Mouse (Mus musculus) embryonic facial prominence, embryonic 14.5 days (tissue): ENCODE measurements around the gene Rragd. TPM values are rescaled to one million over a fixed set of nuclear protein-coding genes. Genes with fewer than 3 reads are reported as not detected.

Experiments
- ATAC-seq: fragments of 200-750 bp; cut with Nextera tagmentation; 2 replicates; pipeline ENCODE4 v1.8.0; 2017; ENCODE audit warnings: low read depth, moderate number of reproducible peaks, moderate TSS enrichment
- DNase-seq: peaks from one replicate; pipeline ENCODE4 v3.0.0-alpha.2; 2015; ENCODE audit warnings: low spot score
- H3K27ac ChIP-seq: fragments of 300-500 bp; sonication (generic); replicated peaks from 2 replicates; pipeline ENCODE4 v1.5.1; 2014; ENCODE audit warnings: low read depth, mild to moderate bottlenecking, low read length, moderate library complexity
- H3K27me3 ChIP-seq: fragments of 300-500 bp; sonication (generic); replicated peaks from 2 replicates; pipeline ENCODE4 v1.6.1; 2014; ENCODE audit warnings: low read length; ENCODE audit not compliant: control insufficient read depth, insufficient read depth
- H3K36me3 ChIP-seq: fragments of 300-500 bp; sonication (generic); 2 replicates; pipeline ENCODE4 v1.6.1; 2014; ENCODE audit warnings: low read length, mixed read lengths; ENCODE audit not compliant: control insufficient read depth, insufficient read depth
- H3K4me1 ChIP-seq: fragments of 300-500 bp; sonication (generic); 2 replicates; pipeline ENCODE4 v1.6.1; 2014; ENCODE audit warnings: antibody characterized with exemption, low read length; ENCODE audit not compliant: control insufficient read depth, insufficient read depth
- H3K4me2 ChIP-seq: fragments of 300-500 bp; sonication (generic); 2 replicates; pipeline ENCODE4 v1.6.1; 2014; ENCODE audit warnings: low read depth, mild to moderate bottlenecking, low read length, moderate library complexity, mixed read lengths
- H3K4me3 ChIP-seq: fragments of 300-500 bp; sonication (generic); 2 replicates; pipeline ENCODE4 v1.5.1; 2014; ENCODE audit warnings: low read depth, mild to moderate bottlenecking, low read length
- H3K9ac ChIP-seq: fragments of 300-500 bp; sonication (generic); 2 replicates; pipeline ENCODE4 v1.6.1; 2014; ENCODE audit warnings: low read depth, mild to moderate bottlenecking, low read length, moderate library complexity, mixed read lengths
- H3K9me3 ChIP-seq: fragments of 300-500 bp; sonication (generic); 2 replicates; pipeline ENCODE4 v1.6.1; 2016; ENCODE audit warnings: low read length; ENCODE audit not compliant: control insufficient read depth
- WGBS: fragments of 180-500 bp; shearing (Covaris S2); extraction: QIAGEN DNeasy Blood & Tissue Kit; methylation state at CpG from one replicate; pipeline ENCODE4 v1.1.7; 2014; 5-methylcytosine and 5-hydroxymethylcytosine counted together
- polyA plus RNA-seq: library from polyadenylated mRNA; unstranded; fragments of >200 nt; fragmentation: Nextera tagmentation; extraction: Ambion mirVana; gene quantifications from 2 replicates; pipeline ENCODE4 v1.2.1, GENCODE M21; 2014

Gene Rragd
- polyA plus RNA-seq, 1 experiment from 2014 or later: 21.8 TPM

DNA sequence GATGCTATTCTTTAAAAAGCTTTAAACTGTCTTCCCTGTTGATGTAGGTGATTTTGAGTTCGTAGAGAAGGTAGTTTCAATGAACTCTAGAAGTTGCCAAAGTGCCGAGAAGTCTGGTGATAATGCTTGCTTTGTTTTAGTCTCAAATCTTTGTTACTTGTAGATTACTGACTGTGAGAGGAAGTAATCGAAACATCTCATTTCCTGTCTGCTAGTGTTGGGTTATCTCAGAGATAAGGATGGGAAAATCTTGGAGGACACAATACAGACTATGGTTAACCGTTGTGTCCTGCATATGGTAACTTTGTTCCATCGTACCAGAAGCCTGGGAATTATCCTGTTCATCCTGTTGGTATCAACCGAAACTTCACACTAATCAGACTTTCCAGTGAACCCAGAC lies 50.7 kb downstream of the Rragd start:
- Histone ChIP-seq H3K4me3 (no peak overlapping the region), H3K36me3 (peaks cover 24% of the 10 kb centered on the region), H3K27ac (no peak overlapping the region), H3K4me1 (peaks cover 8% of the 10 kb centered on the region), H3K27me3 (no peaks in the 10 kb centered on the region), H3K4me2 (peak overlapping the region; percentile 54; the same call in 1 of the 2 replicates), H3K9me3 (peaks cover 6% of the 10 kb centered on the region; the same call in 1 of the 2 replicates), H3K9ac (no peak overlapping the region)
- WGBS: 75% methylated on average over 6 of the region's 6 CpGs
- no peak for DNase-seq
- ATAC-seq: no peak

DNA sequence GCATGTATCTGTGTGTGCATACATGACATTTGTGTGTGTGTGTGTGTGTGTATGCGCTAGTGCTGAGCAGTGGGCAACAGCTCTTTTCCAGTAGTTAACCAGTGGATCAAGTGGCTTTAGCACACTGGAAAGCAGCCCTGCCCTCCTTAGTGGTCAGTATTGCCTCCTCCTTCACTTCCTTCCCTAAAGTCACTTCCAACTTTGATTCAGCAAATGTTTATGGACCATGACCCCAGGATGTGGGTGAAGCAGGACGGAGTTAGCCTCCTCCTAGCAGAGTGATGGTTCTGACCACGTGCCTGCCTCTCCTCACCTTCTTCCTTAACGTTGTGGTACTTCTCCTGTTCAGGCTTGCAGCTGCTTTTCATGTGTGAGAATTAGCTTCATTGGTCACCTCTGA lies 57.0 kb downstream of the Rragd start:
- H3K4me1 ChIP-seq: no peaks in the 10 kb centered on the region
- H3K27ac ChIP-seq: no peak overlapping the region
- no peak overlapping the region for H3K4me2 ChIP-seq
- H3K9me3 ChIP-seq: peaks cover 6% of the 10 kb centered on the region; the same call in 1 of the 2 replicates
- ATAC-seq: no peak
- H3K36me3 ChIP-seq: peaks cover 76% of the 10 kb centered on the region
- no peak overlapping the region for H3K4me3 ChIP-seq
- H3K9ac ChIP-seq: no peak overlapping the region
- DNase-seq: no peak
- H3K27me3 ChIP-seq: no peaks in the 10 kb centered on the region
- WGBS: 89% methylated on average over 4 of the region's 4 CpGs

DNA sequence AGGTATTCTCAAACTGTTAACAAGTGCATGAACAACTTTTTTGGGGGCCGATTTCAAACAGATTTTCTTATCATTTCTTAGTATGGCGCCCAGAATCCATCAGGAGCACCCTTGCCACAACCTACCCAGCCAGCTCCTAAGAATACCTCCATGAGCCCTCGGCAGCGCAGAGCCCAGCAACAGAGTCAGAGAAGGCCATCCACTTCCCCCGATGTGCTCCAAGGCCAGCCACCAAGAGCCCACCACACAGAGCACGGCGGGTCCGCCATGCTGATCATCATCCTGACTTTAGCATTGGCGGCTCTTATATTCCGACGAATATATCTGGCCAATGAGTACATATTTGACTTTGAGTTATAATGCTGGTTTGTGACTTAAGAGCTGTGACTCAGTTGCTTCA lies 66.8 kb downstream of the Rragd start:
- 97% methylated on average over 11 of the region's 11 CpGs for WGBS
- no peak for DNase-seq
- Histone ChIP-seq H3K4me2 (no peak overlapping the region), H3K27me3 (no peaks in the 10 kb centered on the region), H3K36me3 (peaks cover 73% of the 10 kb centered on the region), H3K9ac (no peak overlapping the region), H3K27ac (no peak overlapping the region), H3K4me1 (no peaks in the 10 kb centered on the region), H3K4me3 (no peak overlapping the region), H3K9me3 (no peaks in the 10 kb centered on the region)
- ATAC-seq: no peak

- Histone ChIP-seq H3K36me3 (peaks cover 49% of the 10 kb centered on the region), H3K9me3 (no peaks in the 10 kb centered on the region), H3K27me3 (no peaks in the 10 kb centered on the region), H3K27ac (no peak overlapping the region), H3K4me2 (no peak overlapping the region), H3K4me1 (no peaks in the 10 kb centered on the region), H3K9ac (no peak overlapping the region), H3K4me3 (no peak overlapping the region)
- ATAC-seq (no peak), DNase-seq (no peak)
- WGBS: 93% methylated on average over 3 of the region's 3 CpGs
Measured at GRCm38 (mm10) chr4:33052055-33052454, 69.2 kb downstream of the Rragd start.

DNA sequence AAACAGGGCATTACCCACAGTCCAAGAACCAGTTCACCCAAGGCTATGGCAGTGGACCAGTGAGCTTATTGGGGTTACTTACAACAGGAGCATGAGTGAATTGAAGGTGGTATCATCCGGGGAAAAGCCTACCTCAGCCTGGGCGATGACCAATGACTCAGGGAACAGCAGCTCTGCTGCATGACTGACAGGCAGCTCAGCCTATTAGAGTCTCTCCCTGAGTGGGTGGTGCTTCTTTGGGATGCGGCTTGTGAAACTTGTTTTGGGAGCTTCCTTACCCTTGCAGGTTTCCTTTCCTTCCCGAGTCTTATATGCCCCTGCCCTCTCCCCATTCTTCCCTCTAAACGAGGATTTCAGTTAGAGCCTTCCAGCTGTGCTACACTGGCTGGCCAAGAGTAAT lies 69.8 kb downstream of the Rragd start:
- peaks cover 44% of the 10 kb centered on the region for H3K36me3 ChIP-seq
- no peaks in the 10 kb centered on the region for H3K27me3 ChIP-seq
- ATAC-seq: no peak
- H3K9me3 ChIP-seq: no peaks in the 10 kb centered on the region
- no peak overlapping the region for H3K9ac ChIP-seq
- WGBS: 80% methylated on average over 5 of the region's 5 CpGs
- no peak for DNase-seq
- H3K4me1 ChIP-seq: no peaks in the 10 kb centered on the region
- no peak overlapping the region for H3K27ac ChIP-seq
- no peak overlapping the region for H3K4me2 ChIP-seq
- H3K4me3 ChIP-seq: no peak overlapping the region

DNA sequence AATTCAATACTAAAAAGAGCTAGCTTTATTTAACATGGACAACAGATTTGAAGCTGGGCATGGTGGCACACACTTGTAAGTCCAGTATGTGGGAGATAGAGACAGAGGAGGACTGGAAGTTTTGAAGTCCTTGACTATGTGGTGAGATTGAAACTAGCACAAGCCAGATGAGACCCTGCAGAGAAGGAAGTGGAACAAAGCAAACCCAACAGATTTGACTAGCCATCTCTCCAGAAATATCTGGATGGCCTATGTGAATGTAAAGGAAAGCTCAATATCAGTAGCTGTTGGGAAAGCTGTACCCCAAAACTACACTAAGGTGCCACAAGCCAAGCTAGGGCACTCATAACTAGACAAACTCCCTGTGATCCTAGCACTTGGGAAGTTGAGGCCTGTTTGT lies 71.6 kb downstream of the Rragd start:
- Histone ChIP-seq H3K9ac (no peak overlapping the region), H3K4me2 (no peak overlapping the region), H3K4me1 (no peaks in the 10 kb centered on the region; the same call in 1 of the 2 replicates), H3K36me3 (peaks cover 29% of the 10 kb centered on the region), H3K27ac (no peak overlapping the region), H3K27me3 (no peaks in the 10 kb centered on the region), H3K4me3 (no peak overlapping the region), H3K9me3 (no peaks in the 10 kb centered on the region)
- no peak for ATAC-seq
- no peak for DNase-seq

DNA sequence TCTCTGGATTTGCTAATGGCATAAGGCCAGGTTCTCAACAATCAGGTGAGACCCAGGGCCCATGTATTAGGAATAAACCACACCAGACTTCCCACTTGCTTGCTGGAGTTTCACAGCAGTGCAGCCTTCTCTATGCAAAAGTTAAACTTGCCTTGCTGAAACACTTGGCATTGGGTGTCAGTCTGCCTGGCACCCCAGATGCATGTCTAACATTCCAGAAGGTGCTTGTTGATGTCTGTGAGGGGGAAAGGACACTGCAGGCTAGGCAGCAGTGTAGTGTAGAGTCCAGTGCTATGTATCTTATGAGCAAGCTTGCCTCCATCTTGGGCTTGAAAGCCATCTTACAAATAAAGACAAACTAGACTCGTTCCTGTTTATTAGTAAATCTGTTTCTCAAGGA lies 73.5 kb downstream of the Rragd start:
- no peaks in the 10 kb centered on the region for H3K9me3 ChIP-seq
- DNase-seq (no peak), ATAC-seq (no peak)
- no peaks in the 10 kb centered on the region; the same call in 1 of the 2 replicates for H3K4me1 ChIP-seq
- H3K27ac ChIP-seq: no peak overlapping the region
- no peaks in the 10 kb centered on the region for H3K27me3 ChIP-seq
- H3K4me2 ChIP-seq: no peak overlapping the region
- no peak overlapping the region for H3K9ac ChIP-seq
- H3K36me3 ChIP-seq: peaks cover 14% of the 10 kb centered on the region
- H3K4me3 ChIP-seq: no peak overlapping the region
- 87% methylated on average over 1 of the region's 1 CpGs for WGBS

DNA sequence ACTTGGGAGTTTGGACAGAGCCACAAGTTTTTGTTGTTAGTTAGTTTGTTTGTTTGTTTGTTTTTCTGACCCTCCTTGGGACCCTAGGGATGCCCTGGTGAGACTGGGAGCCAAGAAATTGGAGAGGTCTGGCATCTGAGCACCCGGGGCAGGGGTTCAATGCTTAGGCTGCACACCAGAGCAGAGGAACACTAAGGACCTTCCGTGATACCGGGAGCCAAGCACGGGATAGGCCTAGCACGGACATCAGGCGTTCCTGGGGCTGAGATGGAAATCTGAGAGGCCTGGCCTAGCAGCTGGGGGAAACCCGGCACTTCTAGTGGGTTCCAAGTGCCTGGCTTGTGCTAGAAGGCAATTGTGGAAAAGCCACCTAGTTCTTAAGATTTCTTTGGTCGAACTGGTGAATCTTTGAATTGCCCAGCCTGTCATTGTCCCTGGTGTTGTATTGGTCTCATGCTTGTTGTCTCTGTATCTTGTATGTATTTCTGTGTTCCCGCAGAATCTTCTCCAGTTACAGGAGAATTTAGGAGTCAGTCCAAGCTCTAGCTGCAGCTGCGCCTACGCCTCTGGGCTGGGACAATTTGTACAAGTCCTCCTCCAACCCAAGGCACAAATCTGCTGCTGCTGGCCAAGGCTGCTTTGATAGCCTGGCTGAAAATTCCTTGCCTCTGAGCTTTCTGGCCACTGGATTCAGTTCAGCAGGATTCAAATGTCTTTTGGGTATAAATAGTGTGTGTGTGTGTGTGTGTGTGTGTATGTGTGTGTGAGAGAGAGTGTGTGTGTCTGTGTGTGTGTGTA lies 75.3 kb downstream of the Rragd start:
- Histone ChIP-seq H3K4me2 (no peak overlapping the region), H3K27me3 (no peaks in the 10 kb centered on the region), H3K27ac (peak overlapping the region; percentile 58), H3K9me3 (no peaks in the 10 kb centered on the region), H3K4me1 (no peaks in the 10 kb centered on the region; the same call in 1 of the 2 replicates), H3K36me3 (no peaks in the 10 kb centered on the region), H3K9ac (no peak overlapping the region), H3K4me3 (no peak overlapping the region)
- peak; percentile 80 for DNase-seq
- 56% methylated on average over 11 of the region's 11 CpGs for WGBS
- peak; percentile 60; the same call in 1 of the 2 replicates for ATAC-seq

DNA sequence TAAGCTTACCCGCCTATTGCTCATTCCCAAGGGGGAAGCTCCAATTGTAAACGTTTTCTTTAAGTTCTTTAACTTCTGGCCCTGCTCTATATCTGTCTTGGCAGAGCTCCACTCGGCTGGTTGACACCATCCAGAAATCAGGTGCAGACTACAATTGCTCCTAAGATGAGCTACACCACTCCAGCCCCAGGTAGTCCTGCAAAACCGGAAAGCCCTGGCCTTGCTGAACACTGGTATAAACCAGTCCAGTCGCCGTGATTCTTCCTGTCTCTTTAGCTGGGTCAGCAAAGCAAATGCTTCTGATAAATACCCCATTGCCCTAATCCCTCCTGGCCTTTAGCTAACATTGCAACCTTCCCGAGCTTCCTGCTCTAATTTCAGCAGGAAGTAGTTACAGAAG lies 78.3 kb downstream of the Rragd start:
- no peak overlapping the region for H3K27ac ChIP-seq
- no peak overlapping the region for H3K4me2 ChIP-seq
- H3K4me1 ChIP-seq: no peaks in the 10 kb centered on the region; the same call in 1 of the 2 replicates
- DNase-seq (peak; percentile 29), ATAC-seq (no peak)
- H3K9ac ChIP-seq: no peak overlapping the region
- WGBS: 22% methylated on average over 7 of the region's 7 CpGs
- H3K9me3 ChIP-seq: no peaks in the 10 kb centered on the region
- no peak overlapping the region for H3K4me3 ChIP-seq
- no peaks in the 10 kb centered on the region for H3K36me3 ChIP-seq
- no peaks in the 10 kb centered on the region for H3K27me3 ChIP-seq
